Mouse (Mus musculus) adrenal gland, adult (tissue): ENCODE results near the gene Donson.
A peak's percentile ranks its signal among the peaks of the same experiment; 100 is the strongest.

Source experiments
- DNase-seq, 2 experiments: peaks; one replicate each; pipeline ENCODE4 v3.0.0; 2022 to 2023; ENCODE audit warnings: low spot score in 1 of 2; ENCODE audit not compliant: inconsistent age in 2 of 2

Gene Donson

DNA sequence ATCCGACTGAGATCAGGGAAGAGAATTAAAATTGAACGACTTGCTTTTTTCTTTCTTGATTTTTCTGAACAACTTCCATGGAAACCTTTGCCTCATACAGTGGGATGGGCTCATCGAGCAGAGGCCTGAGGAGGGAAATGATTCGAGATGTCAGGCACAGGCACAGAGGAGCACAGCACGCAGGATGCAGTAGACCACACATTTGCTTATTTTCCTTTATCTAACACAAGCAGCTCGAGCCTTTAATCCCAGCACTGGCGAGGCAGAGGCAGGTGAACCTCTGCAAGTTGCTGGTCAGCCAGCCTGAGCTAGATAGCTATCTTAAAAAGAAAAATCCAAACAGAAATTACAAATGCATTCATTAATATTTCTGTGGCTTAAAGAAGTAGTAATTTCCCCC, 1.2 kb upstream of the Donson start:
- DNase-seq = no peak

DNA sequence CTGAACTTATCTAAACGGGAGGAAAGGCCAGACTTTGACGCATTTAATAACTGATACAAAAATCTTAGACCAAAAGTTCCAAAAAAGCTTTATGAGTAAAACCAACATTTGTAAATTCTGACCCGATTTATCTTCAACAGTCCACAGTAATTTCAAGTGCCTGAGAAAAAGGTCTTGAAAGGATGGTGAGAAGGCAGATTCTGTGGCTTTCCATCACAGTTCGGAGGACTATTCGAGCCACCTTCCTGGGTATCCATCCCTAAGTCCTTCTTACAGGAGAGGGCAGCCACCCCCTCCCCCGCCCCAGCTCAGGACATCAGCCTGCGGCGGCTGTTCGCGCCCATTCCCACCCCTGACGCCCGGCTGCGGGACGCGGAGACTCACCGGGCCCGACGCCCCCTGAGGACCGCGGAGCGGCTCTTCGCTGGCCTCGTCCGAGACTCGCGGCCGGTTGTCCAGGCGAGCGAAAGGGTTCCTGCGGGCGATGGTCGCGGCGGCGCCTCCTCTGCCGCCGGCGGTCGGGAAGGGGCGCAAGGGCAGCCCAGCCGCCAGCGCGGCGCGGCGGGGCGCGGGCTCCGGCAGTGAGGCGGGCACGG, 449 bp downstream of the Donson start:
- DNase-seq = no peak

DNA sequence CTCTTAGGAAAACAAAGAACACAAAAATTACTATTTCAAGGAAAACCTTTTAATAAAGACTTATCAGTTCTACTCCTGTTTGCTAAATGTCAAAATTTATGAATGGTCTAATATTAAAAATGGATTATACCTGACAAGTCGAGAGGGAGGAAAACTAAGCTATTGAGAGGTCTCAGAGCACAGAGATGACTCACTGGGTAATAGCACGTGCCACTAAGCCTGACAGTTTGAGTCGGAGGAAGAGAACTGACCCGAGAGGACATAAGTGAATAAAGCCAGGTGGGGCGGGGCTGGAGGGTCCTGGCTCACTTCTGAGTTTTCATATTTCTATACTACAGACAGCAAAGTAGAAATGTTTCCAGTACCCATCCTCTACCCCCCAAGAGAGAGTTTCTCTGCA, 2.2 kb downstream of the Donson start:
- DNase-seq = no peak

DNA sequence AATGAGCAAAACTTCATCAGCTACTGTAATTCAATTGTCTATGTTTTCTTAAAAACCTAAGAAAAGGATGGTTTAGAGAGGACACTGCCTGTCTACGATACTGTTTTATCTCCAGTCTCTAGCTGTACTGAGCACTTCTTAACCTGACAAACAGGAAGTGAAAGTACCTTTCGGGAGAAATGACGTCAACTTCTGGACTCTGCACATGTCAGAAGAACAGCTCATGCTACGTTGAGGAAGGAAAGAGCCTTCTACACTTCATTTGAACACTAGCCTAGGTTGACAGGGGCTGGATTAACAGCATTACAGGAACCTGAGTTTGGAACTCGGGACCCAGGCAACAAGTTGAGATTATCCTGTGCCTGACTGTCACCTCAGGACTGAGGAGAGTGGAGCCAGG, 3.0 kb downstream of the Donson start:
- DNase-seq = no peak

DNA sequence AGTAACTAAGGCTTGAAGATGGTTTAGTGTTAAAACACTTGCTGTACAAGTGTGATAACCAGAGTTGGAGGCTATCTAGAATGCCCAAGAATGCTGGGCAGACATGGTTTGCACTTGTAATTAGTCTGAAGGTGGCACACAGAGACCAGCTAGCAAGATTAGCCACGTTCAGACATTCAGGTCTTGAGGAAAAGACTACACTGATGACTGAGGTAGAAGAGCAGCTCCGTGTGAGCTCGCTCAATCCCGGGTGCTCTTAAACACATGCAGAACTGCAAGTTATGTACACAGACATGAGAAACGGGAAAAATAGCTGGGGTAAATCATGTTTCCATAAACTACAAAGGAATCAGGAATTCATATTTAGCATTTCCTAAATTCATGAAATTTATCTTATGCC, 7.9 kb downstream of the Donson start:
- DNase-seq = no peak

DNA sequence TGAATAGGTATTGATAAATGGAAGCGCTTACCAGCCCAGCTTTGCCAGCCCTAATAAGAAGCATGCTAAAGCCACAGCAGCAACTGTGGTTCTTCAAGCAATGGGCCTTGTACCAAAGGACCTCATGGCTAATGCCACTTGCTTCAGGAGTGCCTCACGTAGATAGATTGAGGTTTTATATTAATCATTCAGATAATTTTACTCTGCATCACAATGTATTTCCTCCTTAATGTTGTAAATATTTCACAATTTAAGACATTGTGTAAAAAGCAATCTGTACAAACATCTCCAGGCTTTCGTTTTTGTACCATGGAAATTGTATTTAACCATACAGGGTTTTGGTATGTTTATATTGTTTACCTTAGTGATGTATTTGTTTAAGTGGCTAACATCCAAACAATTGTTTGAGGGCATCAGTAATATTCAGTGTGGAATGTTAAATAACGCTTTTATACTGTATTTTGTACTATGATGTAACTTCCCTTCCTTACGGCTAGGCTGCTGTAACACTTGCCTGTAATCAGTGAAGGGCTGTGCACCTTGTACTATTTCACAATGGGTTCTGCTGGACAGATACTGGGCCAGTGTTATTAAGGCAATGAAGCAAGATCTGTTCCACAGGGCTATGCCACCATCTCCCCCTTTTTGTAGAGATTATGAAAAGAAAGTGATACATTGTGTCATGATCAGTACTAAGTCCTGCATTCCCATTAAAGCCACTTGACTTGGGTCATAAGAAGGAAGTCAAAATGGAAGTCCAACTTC, 10.2 kb downstream of the Donson start:
- DNase-seq = no peak

DNA sequence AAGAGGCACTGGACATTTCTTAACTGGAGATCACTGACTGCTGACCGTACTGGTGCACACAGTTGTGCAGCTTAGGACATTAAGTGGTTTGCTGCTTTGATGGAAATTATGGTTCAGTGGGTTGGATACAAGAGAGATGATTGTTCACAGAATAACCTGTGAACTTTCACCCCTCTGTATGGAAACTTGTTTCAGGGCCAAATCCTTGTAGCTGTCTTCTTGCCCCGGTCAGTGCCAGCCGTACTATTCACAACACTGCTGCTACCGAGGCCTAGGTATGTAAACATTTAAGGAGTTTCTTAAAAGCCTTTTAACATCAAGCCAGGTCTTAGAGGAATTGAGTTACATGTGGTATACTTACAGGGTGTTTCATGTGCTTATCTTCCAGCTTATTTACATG, 14.1 kb downstream of the Donson start:
- no peak for DNase-seq

DNA sequence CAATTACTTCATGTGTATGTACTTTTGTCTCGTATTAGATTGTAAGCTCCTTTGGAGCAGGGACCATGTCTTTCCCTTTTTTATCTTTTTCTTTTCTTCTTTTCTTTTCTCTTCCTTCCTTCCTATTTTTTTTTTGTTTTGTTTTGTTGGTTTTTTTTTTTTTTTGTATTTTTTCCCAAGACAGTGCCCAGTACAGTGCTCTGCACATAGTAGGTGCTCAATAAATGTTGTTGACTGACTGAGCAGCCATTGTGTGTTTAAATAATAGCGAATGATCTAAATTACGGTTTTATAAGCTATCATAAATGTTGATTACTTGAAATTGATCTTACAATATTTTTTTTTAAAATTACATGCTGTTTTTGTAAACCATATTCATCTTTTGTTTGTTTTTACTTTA, 24.8 kb downstream of the Donson start:
- DNase-seq = no peak

DNA sequence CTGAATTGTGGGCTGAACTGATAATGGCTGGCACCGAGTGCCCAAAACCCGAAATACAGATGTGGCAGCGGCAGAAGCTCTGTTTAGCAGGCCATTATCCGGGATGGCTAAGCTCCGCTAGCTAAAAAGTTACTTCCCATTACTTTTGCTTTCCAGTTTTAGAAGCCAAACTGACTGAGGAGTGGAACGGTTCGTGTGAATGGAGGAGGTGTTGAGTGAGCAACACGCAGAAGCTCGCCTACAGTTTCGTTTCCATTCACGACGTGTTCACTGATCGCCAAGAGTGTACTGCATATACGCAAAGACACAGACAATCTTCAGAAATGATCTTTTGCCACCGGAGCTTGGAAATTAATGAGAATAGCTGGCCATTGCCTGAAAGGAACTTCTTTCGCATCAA, 26.2 kb downstream of the Donson start:
- no peak for DNase-seq

DNA sequence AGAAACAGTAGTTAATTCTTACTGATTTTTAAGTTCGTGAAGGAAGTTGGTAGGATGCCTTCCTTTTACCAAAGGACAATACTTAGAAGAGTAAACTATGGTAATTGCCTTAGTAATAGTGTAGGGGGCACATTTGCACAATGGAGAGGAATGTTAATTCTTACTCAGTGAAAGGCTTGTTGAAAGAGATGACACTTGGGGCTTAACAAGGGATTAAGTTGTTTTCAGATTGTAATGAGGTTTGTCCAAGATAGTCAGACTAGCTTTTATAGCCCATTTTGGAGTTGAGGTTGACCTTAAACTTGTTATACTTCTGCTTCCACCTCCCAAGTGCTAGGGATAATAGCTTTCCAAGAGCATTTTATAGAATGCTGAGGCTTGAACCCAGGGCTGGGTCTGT, 27.2 kb downstream of the Donson start:
- DNase-seq = no peak

DNA sequence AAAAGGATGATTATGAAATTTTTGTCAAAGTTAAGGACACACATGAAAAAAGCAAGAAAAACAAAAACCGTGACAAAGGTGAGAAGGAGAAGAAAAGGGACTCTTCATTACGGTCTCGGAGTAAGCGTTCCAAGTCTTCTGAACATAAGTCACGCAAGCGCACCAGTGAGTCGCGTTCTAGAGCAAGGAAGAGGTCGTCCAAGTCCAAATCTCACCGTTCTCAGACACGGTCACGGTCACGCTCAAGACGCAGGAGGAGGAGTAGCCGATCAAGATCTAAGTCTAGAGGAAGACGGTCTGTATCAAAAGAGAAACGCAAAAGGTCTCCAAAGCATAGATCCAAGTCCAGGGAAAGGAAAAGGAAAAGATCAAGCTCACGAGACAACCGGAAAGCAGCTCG, 28.8 kb downstream of the Donson start:
- no peak for DNase-seq

DNA sequence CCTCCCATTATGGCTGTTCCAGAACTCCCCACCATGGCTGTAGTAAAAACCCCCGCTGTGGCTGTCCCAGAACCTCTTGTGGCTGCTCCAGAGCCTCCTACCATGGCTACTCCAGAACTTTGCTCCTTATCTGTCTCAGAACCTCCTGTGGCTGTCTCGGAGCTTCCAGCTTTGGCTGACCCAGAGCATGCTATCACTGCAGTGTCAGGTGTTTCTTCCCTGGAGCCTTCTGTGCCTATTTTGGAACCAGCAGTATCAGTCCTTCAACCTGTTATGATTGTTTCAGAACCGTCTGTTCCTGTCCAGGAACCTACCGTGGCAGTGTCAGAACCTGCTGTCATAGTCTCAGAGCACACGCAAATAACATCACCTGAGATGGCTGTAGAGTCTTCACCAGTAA, 30.1 kb downstream of the Donson start:
- DNase-seq = no peak

DNA sequence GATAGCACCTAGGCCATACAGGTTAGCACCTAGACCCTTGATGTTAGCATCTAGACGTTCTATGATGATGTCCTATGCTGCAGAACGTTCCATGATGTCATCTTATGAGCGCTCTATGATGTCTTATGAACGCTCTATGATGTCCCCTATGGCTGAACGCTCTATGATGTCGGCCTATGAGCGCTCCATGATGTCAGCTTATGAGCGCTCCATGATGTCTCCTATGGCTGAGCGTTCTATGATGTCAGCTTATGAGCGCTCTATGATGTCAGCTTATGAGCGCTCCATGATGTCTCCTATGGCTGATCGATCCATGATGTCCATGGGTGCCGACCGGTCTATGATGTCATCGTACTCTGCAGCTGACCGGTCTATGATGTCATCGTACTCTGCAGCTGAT, 31.3 kb downstream of the Donson start:
- DNase-seq = no peak

DNA sequence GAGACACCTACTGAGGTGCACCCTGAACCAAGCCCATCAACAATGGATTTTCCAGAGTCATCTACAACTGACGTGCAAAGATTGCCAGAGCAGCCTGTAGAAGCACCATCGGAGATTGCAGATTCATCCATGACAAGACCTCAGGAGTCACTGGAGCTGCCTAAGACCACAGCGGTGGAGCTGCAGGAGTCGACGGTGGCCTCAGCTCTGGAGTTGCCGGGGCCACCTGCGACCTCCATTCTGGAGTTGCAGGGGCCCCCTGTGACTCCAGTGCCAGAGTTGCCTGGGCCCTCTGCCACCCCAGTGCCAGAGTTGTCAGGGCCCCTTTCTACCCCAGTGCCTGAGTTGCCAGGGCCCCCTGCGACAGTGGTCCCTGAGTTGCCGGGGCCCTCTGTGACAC, 33.3 kb downstream of the Donson start:
- no peak for DNase-seq

DNA sequence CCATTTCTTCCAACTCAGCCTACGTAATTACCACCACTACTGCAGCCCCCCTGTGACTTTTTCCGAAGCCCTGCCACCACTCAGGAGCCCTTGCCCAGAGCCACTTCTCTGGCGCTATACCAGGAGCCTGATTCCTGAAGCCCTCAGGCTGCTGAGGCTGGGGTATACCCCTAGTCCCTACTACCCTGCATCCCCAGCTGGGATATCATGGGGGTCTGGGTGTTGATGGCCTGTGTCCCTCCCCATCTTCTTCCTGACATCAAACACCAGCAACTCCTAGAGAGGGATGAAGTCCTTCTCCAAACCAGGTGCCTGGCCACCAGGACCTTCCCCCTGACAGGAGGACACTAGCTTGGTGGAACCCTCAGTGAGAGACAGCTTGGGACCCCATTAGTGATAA, 36.4 kb downstream of the Donson start:
- no peak for DNase-seq

DNA sequence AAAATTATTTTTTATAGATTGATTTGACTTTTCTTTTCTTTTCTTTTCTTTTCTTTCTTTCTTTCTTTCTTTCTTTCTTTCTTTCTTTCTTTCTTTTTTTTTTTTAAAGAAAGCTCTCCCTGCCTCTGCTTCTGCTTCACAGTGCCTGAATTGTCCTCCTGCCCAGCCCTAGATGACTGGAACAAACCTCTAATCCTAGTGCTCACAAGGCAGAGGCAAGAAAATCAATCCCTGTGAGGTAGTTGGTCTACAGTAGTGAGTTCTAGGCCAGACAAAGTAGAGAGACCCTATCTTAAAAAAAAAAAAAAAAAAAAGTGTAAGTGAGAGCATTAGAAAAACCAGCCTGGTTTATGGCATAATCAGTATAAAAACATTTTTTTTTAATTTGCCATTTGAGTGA, 38.8 kb downstream of the Donson start:
- no peak for DNase-seq

DNA sequence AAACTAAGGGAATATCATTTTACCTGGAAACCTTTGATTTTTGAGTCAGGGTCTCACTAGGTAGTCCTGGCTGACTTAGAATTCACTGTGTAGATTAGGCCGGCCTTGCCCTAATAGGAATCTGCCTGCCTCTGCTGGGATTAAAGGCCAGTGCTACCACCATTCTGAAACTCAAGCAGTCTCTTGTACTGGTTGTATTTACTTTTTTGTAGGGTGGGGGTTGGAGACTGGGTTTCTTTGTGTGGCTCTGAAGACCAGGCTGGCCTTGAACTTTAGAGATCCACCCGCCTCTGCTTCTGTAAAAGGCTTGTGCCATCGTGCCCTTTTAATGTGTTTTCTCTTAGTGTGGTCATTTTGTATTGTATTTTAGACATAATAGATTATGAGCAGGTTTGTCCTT, 39.3 kb downstream of the Donson start:
- DNase-seq = peak; percentile 50 to 80

DNA sequence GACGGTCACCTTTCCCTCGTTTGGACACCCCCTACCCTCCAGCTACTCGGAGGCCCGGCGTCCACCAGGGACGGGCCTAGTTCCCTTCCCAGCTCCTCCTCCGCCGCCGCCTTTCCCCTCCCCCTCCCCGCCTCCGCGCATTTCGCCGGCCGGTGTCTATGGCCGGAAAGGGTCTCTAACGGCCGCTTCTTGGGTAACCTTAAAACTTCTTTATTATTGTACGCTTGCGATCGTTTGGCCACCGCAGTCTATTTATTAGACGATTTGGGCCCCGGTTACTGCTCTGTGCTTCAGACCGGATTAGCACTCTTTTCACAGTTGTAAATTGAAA, 40.4 kb downstream of the Donson start:
- DNase-seq = peak; percentile 87 to 96

DNA sequence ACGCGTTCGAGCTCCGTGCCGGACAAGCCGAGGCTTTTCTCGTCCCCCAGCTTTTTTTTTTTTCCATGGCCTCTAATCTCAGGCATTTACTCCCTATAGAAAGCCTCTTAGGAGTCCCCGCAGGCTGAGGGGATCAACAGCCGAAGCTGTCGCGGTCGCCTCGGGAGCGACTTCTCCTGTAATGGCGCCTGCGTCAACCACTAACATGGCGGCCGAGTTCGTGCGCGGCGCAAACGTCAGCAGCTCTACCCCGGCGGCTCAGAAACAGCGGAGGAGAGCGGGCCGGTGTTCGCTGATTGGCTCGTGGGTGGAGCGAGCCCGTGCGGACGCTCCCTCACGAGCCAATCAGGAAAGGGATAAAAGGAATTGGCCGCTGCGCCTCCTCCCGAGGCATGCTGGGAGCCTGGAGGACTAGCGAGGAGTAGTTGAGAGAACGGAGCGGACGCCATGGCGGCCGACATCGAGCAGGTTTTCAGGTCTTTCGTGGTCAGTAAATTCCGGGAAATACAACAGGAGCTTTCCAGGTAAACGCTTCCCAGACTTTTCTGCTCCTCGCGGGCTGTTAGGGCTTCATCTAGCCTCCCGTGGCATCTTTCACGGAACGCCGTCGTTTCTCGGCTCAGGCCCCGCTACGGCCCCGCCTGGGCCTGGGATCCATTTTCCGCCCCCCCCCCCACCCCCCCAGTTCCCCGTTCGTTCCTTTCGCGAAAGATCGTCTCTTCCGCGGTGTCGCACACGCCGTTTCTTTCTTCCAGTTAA, 40.9 kb downstream of the Donson start, which contains the start of gene Son:
Gene Son, plus strand, starts transcription at position 46 of the 759 bp plus-strand sequence.
- peak; percentile 98 for DNase-seq

DNA sequence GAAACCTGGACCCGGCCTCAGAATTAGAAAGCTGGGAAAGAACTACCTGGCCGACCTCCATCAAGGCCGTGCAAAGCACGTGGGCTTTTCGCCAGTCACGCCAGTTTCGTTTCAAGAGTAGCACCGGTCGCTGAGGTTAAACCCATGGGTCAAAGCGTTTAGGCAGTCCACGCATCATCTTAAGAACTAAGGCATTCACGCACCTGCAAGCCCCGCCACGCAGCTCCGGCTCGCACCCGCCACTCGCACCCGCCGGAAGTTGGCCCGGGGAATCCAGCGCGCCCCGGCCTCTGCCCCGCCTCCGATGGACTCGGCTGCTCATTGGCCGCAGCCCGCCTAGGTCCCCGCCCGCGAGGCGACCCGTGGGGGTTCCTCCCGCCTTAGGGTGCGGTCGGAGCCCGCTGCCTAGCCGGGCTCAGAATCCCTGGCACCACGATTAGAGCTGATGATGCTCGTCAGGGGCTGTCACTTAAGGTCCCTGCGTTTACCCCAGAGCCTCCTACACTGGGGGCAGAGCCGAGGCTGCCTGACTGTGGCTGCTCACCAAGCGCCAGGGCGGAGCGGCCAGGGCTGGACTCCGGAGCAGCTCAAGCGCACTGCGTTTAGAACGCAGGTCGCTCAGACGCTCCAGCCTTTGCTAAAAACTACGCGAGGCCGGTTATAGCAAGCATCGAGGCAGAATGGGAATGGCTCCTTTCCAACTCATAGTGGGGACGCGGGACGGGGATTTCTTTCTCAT, 41.7 kb downstream of the Donson start, which contains the start of gene Gart:
Gene Gart, minus strand, starts transcription at position 272 of the 739 bp plus-strand sequence.
- peak; percentile 96 to 98 for DNase-seq

DNA sequence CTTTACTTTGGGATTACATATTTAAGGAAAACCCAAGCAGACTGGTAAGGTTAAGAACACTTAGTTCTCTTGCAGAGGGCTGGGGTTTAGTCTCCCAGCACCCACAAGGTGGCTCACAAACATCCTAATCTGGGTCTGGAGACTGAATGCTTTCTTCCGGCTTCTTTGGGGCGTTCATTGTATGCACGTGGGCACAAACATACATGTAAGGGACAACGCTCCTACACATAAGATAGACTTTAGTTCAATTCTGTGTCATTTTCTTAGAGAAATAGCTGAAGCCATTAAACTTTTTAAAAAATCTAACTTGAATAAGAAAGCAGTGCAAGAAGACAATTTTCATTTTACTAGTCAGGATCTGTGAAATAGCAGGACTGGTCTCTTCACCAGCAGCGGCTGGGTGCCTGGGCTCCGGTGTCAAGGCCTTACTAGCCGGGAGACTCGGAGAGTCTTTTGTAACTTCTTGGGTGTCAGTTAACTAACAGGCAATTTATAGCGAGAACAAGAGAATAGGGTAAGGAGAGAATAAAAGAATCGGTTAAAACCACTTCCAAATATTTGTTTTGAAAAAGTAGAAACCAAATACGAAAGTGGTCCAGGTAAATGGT, 42.5 kb downstream of the Donson start:
- DNase-seq = peak in 1 of 2 experiments; percentile 67
